Mouse (Mus musculus) G1E (cell line): ENCODE results near the gene Kif12. TPM values are rescaled to one million over a fixed set of nuclear protein-coding genes. Genes with fewer than 3 reads are reported as not detected.

ENCODE experiments used
- ATAC-seq: 2 replicates; pipeline ENCODE4 v1.8.0; 2016; ENCODE audit warnings: mild to moderate bottlenecking; ENCODE audit not compliant: insufficient number of reproducible peaks, poor library complexity, low FRiP score, severe bottlenecking; ENCODE audit errors: extremely low read depth
- DNase-seq: peaks from one replicate; pipeline ENCODE4 v3.0.0; 2012; ENCODE audit warnings: low spot score
- H3K27me3 ChIP-seq: 2 replicates; pipeline ENCODE4 v1.6.1; 2012; ENCODE audit warnings: mild to moderate bottlenecking, low read length, inconsistent platforms; ENCODE audit not compliant: insufficient read depth
- H3K36me3 ChIP-seq: replicated peaks from 2 replicates; pipeline ENCODE3; 2012; ENCODE audit warnings: mild to moderate bottlenecking, inconsistent platforms
- H3K4me1 ChIP-seq: 2 replicates; pipeline ENCODE4 v1.6.1; 2012; ENCODE audit warnings: low read depth, low read length, inconsistent platforms, mixed read lengths; ENCODE audit not compliant: insufficient read depth
- H3K4me3 ChIP-seq: 2 replicates; pipeline ENCODE4 v1.5.1; 2012; ENCODE audit warnings: low read depth, mild to moderate bottlenecking, inconsistent platforms, low read length, moderate library complexity, mixed read lengths
- H3K9me3 ChIP-seq: replicated peaks from 2 replicates; pipeline ENCODE4 v1.6.1; 2012; ENCODE audit warnings: inconsistent platforms
- CTCF ChIP-seq: IDR thresholded peaks from 2 replicates; pipeline ENCODE4 v1.5.1; 2012; ENCODE audit warnings: low read depth, low read length, inconsistent platforms, mixed read lengths
- GATA1 ChIP-seq: IDR thresholded peaks from 2 replicates; pipeline ENCODE4 v1.6.1; 2012; ENCODE audit warnings: borderline replicate concordance, low read length, inconsistent platforms, mixed read lengths
- GATA2 ChIP-seq: IDR thresholded peaks from 2 replicates; pipeline ENCODE4 v1.6.1; 2012; ENCODE audit warnings: low read depth, low read length, inconsistent platforms, borderline replicate concordance
- POLR2AphosphoS5 ChIP-seq: IDR thresholded peaks from 2 replicates; pipeline ENCODE4 v1.6.1; 2012; ENCODE audit warnings: low read depth, low read length, inconsistent platforms; ENCODE audit not compliant: insufficient replicate concordance
- TAL1 ChIP-seq: conservative IDR thresholded peaks from 2 replicates; pipeline ENCODE4 v1.6.1; 2012; ENCODE audit warnings: low read depth, low read length, inconsistent platforms, mixed read lengths
- polyA plus RNA-seq: library from polyadenylated mRNA; stranded (reverse); fragments of >175 nt; gene quantifications from 2 replicates; pipeline ENCODE4 v1.2.3, GENCODE M21; 2012
- total RNA-seq, 2 experiments: library from RNA; stranded (forward) in 1 of 2; stranded (reverse) in 1 of 2; fragments of 200-1000 nt in 1 of 2; fragments of >200 nt in 1 of 2; fragmentation: Nextera tagmentation in 1 of 2; gene quantifications; 2 replicates each; pipeline ENCODE4 v1.2.3; 2014 to 2017

Gene Kif12
- total and polyA plus RNA-seq, 3 experiments = not detected

DNA sequence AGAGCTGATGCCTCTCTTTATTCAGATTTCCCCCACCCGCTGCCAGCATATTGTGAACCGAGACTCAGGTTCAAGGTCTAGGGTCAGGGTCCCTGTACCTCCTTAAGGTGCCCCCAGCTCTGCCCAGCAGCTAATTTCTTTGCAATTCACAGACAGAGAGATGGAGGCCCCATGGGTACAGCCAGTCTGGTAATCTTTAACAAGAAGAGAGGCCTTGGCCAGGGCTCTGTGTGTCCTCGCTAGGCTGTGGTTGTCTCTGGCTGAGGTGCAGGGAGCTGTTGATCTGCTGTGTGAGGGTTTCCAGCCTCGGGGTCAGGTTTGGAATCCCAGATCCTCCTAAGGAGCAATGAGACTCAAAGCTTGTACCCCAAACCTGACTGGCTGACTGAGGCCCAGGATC lies 6.3 kb downstream of the Kif12 start:
- no peaks in the 10 kb centered on the region for H3K4me1 ChIP-seq
- peaks cover 90% of the 10 kb centered on the region for H3K9me3 ChIP-seq
- H3K36me3 ChIP-seq = no peaks in the 10 kb centered on the region
- ATAC-seq (no peak), DNase-seq (no peak)
- no peaks in the 10 kb centered on the region for H3K27me3 ChIP-seq
- TF ChIP-seq POLR2AphosphoS5 (no peak), GATA1 (no peak)
- H3K4me3 ChIP-seq = no peak overlapping the region

DNA sequence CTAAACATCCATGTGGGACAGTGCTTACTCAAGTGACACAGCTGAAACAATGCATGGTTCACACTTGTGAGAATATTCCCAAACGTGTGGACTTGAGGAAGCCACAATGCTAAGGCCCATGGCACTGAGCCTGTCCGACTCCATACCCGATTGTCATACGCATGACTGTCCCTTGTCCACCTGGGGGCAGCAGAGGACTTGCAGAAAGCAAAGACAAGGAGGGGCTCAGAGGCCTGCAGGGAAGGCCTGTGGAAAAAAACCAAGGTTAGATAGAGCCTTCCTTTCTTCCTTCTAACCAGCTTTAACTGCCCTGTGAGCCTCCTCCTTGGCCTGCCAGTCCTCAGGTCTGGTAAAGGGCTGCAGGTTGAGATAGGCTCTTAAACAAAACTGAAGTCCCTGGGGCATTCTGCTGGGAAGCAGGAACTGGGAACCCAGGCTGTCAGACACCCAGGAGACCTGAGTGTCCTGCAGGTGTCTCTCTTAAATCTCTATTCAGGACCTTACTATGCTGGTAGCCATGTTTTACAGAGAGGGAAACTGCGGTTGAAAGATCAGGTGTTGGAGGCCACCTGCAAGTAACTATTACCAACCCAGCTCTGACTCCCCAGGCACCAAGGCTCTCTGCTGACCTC lies 12.9 kb downstream of the Kif12 start:
- no peaks in the 10 kb centered on the region for H3K4me1 ChIP-seq
- no peak for DNase-seq
- no peak overlapping the region for H3K4me3 ChIP-seq
- H3K9me3 ChIP-seq = peaks cover 77% of the 10 kb centered on the region
- no peak for ATAC-seq
- no peaks in the 10 kb centered on the region for H3K36me3 ChIP-seq
- no peak for TF ChIP-seq POLR2AphosphoS5
- TF ChIP-seq GATA2 = no peak
- TF ChIP-seq CTCF = no peak
- TF ChIP-seq TAL1 = no peak
- no peak for TF ChIP-seq GATA1
- H3K27me3 ChIP-seq = no peaks in the 10 kb centered on the region

DNA sequence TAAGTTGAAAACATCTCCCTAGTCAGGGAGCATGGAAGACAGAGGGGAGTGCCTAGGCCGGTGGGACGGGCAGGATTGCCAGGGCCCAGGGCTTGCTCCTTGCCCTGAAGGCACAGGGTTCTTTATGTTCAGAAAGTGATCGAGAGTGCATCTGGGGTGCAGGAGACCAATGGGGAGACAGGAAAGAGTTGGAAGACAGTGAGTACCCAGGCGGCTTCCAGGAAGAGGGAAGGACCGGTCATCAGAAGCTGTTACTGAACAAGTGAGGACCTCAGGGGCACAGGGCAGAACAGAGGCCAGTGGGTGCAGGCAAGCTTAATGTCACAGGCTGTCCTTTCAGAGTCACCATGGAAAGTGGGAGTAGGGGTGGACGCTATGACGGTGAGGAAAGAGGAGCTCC lies 13.7 kb downstream of the Kif12 start:
- Histone ChIP-seq H3K4me1 (no peaks in the 10 kb centered on the region), H3K9me3 (peaks cover 77% of the 10 kb centered on the region), H3K4me3 (no peak overlapping the region), H3K27me3 (no peaks in the 10 kb centered on the region), H3K36me3 (no peaks in the 10 kb centered on the region)
- DNase-seq (no peak), ATAC-seq (no peak)
- TF ChIP-seq CTCF (no peak), TAL1 (no peak), POLR2AphosphoS5 (no peak), GATA2 (no peak), GATA1 (no peak)

DNA sequence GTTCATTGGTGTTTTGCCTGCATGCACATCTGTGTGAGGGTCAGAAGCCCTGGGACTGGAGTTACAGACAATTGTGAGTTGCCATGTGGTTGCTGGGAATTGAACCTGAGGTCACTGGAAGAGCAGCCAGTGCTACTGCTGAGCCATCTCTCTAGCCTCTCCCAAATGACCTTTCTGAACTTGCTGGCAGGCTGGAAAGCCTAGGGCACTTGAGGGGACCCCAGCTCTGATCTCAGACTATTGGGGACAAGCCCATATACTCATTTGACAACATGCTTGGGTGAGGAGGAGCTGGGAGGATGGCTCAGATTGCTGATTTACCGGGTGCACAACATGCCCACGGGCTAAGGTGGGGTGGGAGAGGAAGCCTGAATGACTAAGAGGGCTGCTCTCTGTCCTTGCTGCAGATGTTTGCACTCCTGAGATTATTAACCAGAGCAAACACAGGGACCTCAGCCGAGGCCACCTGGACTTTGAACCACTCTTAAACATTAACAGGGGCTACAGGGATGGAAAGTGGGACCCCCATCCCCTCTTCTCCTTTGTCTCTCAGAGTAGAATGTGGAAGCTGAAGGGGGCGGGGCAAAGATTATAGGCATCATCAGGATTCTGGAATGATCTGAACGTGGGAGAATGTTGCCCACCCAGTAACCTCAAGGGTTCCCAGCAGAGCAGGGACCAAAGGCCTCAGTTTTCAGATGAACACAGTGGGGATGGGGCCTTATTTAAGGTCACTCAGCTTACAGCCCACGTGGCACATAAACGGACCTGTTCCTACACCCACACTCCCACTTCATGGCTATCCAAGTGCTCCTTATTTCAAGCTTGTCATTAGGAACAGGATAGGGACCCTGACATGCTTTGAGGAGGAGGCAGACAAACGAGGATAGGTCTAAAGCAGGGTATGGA lies 15.0 kb downstream of the Kif12 start:
- no peak for DNase-seq
- H3K4me1 ChIP-seq = no peaks in the 10 kb centered on the region
- no peaks in the 10 kb centered on the region for H3K36me3 ChIP-seq
- peaks cover 84% of the 10 kb centered on the region for H3K9me3 ChIP-seq
- ATAC-seq = no peak
- no peaks in the 10 kb centered on the region for H3K27me3 ChIP-seq
- TF ChIP-seq GATA2 = no peak
- TF ChIP-seq TAL1 = no peak
- no peak for TF ChIP-seq POLR2AphosphoS5
- TF ChIP-seq GATA1 = no peak
- no peak for TF ChIP-seq CTCF
- no peak overlapping the region for H3K4me3 ChIP-seq

DNA sequence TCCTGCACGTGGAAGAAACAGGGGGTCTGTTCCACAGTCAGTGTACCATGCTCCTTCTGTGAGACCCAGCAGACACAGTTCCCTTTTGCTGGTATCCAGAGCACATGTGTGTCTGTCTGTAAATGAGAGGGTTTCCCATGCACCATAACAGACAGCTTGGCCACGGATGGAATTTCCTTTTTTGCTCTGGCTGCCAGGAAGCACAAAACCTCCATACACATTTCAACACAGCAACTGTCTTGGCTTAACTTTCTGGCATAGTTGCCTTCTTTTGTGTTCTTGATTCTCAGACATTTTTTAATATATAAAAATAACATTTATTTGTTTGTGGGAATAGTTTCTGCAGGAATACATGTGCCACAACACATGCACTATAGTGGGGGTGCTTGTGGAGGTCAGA lies 16.3 kb downstream of the Kif12 start:
- Histone ChIP-seq H3K27me3 (no peaks in the 10 kb centered on the region), H3K9me3 (peaks cover 84% of the 10 kb centered on the region), H3K4me1 (no peaks in the 10 kb centered on the region), H3K36me3 (no peaks in the 10 kb centered on the region), H3K4me3 (no peak overlapping the region)
- ATAC-seq (no peak), DNase-seq (no peak)
- TF ChIP-seq TAL1 (no peak), CTCF (no peak), GATA1 (no peak), GATA2 (no peak), POLR2AphosphoS5 (no peak)

DNA sequence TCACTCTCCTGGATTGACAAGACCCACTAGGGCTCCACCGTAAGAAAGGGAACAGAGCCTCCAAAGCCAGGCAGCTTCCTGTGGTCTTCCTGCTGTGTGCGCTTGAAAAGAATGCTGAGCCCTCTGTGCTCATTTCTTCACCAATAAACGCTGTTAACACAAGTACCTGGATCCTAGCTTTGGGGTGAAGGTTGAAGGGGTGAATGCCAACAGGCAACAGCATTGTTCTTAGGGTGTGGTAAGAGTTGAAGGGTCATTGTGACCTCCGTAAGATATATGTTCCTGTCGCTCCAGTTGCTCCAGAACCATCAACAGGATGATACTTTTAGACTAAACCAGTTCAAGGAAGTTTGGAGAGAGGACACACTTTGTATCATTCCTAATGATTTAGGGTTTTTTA lies 17.2 kb downstream of the Kif12 start, which contains the start of gene Ambp:
Gene Ambp, minus strand, starts transcription at position 101 of the 400 bp plus-strand sequence.
- TF ChIP-seq POLR2AphosphoS5 = no peak
- no peak for TF ChIP-seq TAL1
- no peak for TF ChIP-seq GATA2
- no peak for TF ChIP-seq CTCF
- no peak for TF ChIP-seq GATA1

More for the DNA sequence above, 17.2 kb downstream of the Kif12 start, which contains the start of gene Ambp:
- no peak for ATAC-seq
- no peaks in the 10 kb centered on the region for H3K4me1 ChIP-seq
- no peak within 1 kb of the TSS for H3K4me3 ChIP-seq
- H3K27me3 ChIP-seq = no peaks in the 10 kb centered on the region
- peaks cover 84% of the 10 kb centered on the region for H3K9me3 ChIP-seq
- no peaks in the 10 kb centered on the region for H3K36me3 ChIP-seq
- DNase-seq = no peak
